Mouse (Mus musculus) CH12.LX (cell line): Measurements from ENCODE around the gene Naa38. TPM values are rescaled to one million over a fixed set of nuclear protein-coding genes. Genes with fewer than 3 reads are reported as not detected.

Experiments
- DNase-seq: peaks from one replicate; pipeline ENCODE4 v3.0.0-alpha.2; 2013; ENCODE audit errors: extremely low read depth
- H3K27ac ChIP-seq: 2 replicates; pipeline ENCODE4 v1.5.1; 2012; ENCODE audit warnings: low read depth, mild to moderate bottlenecking, control low read depth, moderate library complexity; ENCODE audit not compliant: insufficient read depth
- H3K27me3 ChIP-seq: replicated peaks from 2 replicates; pipeline ENCODE3; 2012; ENCODE audit warnings: inconsistent platforms
- H3K36me3 ChIP-seq, 2 experiments: replicated peaks in 1 of 2; 2 replicates each; pipeline versions ENCODE3 to v1.6.1; 2012; ENCODE audit warnings: inconsistent platforms in 1 of 2, low read length in 1 of 2, mild to moderate bottlenecking in 1 of 2, mixed read lengths in 1 of 2, moderate library complexity in 1 of 2; ENCODE audit not compliant: control insufficient read depth in 1 of 2, insufficient read depth in 1 of 2
- H3K4me1 ChIP-seq, 2 experiments: 2 replicates each; pipeline ENCODE4 v1.6.1; 2012; ENCODE audit warnings: inconsistent platforms in 1 of 2, moderate library complexity in 1 of 2; ENCODE audit not compliant: insufficient read depth in 2 of 2, control insufficient read depth in 1 of 2
- H3K4me2 ChIP-seq: 2 replicates; pipeline ENCODE4 v1.6.1; 2012; ENCODE audit warnings: low read depth, mild to moderate bottlenecking, control low read depth; ENCODE audit not compliant: poor library complexity, insufficient read depth, severe bottlenecking
- H3K4me3 ChIP-seq, 3 experiments: fragments of 150-350 bp in 1 of 3; sonication (generic) in 1 of 3; replicated peaks in 1 of 3; 2 replicates each; pipeline versions ENCODE3 to v1.5.1; 2011 to 2012; ENCODE audit warnings: low read depth in 2 of 3, low read length in 2 of 3, mild to moderate bottlenecking in 2 of 3, moderate library complexity in 2 of 3, control low read depth in 1 of 3, improper control_type of control experiment in 1 of 3, inconsistent platforms in 1 of 3, mixed read lengths in 1 of 3; ENCODE audit not compliant: poor library complexity in 1 of 3
- H3K79me2 ChIP-seq: replicated peaks from 2 replicates; pipeline ENCODE4 v1.6.1; 2012; ENCODE audit warnings: mild to moderate bottlenecking, moderate library complexity; ENCODE audit not compliant: control insufficient read depth, poor library complexity, insufficient read depth, severe bottlenecking; ENCODE audit errors: extremely low read depth
- H3K9ac ChIP-seq: 2 replicates; pipeline ENCODE4 v1.6.1; 2012; ENCODE audit warnings: low read depth, mild to moderate bottlenecking, control low read depth, moderate library complexity; ENCODE audit not compliant: insufficient read depth
- H3K9me3 ChIP-seq: replicated peaks from 2 replicates; pipeline ENCODE3; 2012; ENCODE audit warnings: low read length, inconsistent platforms, mixed read lengths
- BHLHE40 ChIP-seq: IDR thresholded peaks from 2 replicates; pipeline ENCODE4 v1.6.1; 2011; ENCODE audit warnings: mild to moderate bottlenecking, low read depth, low read length, improper control_type of control experiment
- CHD1 ChIP-seq: IDR thresholded peaks from 2 replicates; pipeline ENCODE4 v1.6.1; 2012; ENCODE audit warnings: low read depth, low read length, improper control_type of control experiment, inconsistent platforms
- CHD2 ChIP-seq: IDR thresholded peaks from 2 replicates; pipeline ENCODE4 v1.6.1; 2011; ENCODE audit warnings: low read length, improper control_type of control experiment
- CTCF ChIP-seq, 2 experiments: IDR thresholded peaks in 1 of 2; conservative IDR thresholded peaks in 1 of 2; 2 replicates each; pipeline ENCODE4 v1.5.1; 2011 to 2012; ENCODE audit warnings: low read depth in 2 of 2, low read length in 2 of 2, improper control_type of control experiment in 1 of 2, inconsistent platforms in 1 of 2, mild to moderate bottlenecking in 1 of 2, moderate library complexity in 1 of 2
- ETS1 ChIP-seq: conservative IDR thresholded peaks from 2 replicates; pipeline ENCODE4 v1.6.1; 2012; ENCODE audit warnings: low read depth, mild to moderate bottlenecking, inconsistent platforms, low read length, improper control_type of control experiment, moderate library complexity
- GABPA ChIP-seq: IDR thresholded peaks from 2 replicates; pipeline ENCODE4 v1.6.1; 2012; ENCODE audit warnings: low read depth, low read length, improper control_type of control experiment, inconsistent platforms; ENCODE audit not compliant: insufficient replicate concordance
- HCFC1 ChIP-seq: IDR thresholded peaks from 2 replicates; pipeline ENCODE4 v1.6.1; 2012; ENCODE audit warnings: low read depth, mild to moderate bottlenecking, inconsistent platforms, low read length, improper control_type of control experiment
- KAT2A ChIP-seq: IDR thresholded peaks from 2 replicates; pipeline ENCODE4 v1.6.1; 2012; ENCODE audit warnings: low read length, improper control_type of control experiment, inconsistent platforms; ENCODE audit not compliant: insufficient replicate concordance
- MAFK ChIP-seq: IDR thresholded peaks from 2 replicates; pipeline ENCODE4 v1.6.1; 2011; ENCODE audit warnings: low read length, improper control_type of control experiment; ENCODE audit not compliant: insufficient replicate concordance
- MAZ ChIP-seq: IDR thresholded peaks from 2 replicates; pipeline ENCODE4 v1.6.1; 2012; ENCODE audit warnings: low read depth, mild to moderate bottlenecking, inconsistent platforms, low read length, improper control_type of control experiment, moderate library complexity
- MEF2A ChIP-seq: IDR thresholded peaks from 2 replicates; pipeline ENCODE4 v1.6.1; 2014; ENCODE audit warnings: low read depth, mild to moderate bottlenecking, inconsistent platforms, low read length, improper control_type of control experiment, borderline replicate concordance
- MXI1 ChIP-seq: IDR thresholded peaks from 2 replicates; pipeline ENCODE4 v1.6.1; 2011; ENCODE audit warnings: mild to moderate bottlenecking, low read depth, low read length, improper control_type of control experiment
- MYC ChIP-seq: IDR thresholded peaks from 2 replicates; pipeline ENCODE4 v1.6.1; 2011; ENCODE audit warnings: low read depth, mild to moderate bottlenecking, improper control_type of control experiment, low read length
- NRF1 ChIP-seq: IDR thresholded peaks from 2 replicates; pipeline ENCODE4 v1.6.1; 2014; ENCODE audit warnings: low read depth, mild to moderate bottlenecking, inconsistent platforms, low read length, improper control_type of control experiment, moderate library complexity
- PAX5 ChIP-seq: IDR thresholded peaks from 2 replicates; pipeline ENCODE4 v1.6.1; 2012; ENCODE audit warnings: low read length, inconsistent platforms, mixed read lengths
- POLR2AphosphoS2 ChIP-seq: IDR thresholded peaks from 2 replicates; pipeline ENCODE4 v1.6.1; 2011; ENCODE audit warnings: low read depth, low read length, improper control_type of control experiment
- RAD21 ChIP-seq: IDR thresholded peaks from 2 replicates; pipeline ENCODE4 v1.6.1; 2011; ENCODE audit warnings: low read depth, mild to moderate bottlenecking, low read length, improper control_type of control experiment, moderate library complexity
- SMC3 ChIP-seq: IDR thresholded peaks from 2 replicates; pipeline ENCODE4 v1.6.1; 2011; ENCODE audit warnings: low read depth, low read length, improper control_type of control experiment
- TBP ChIP-seq: conservative IDR thresholded peaks from 2 replicates; pipeline ENCODE4 v1.6.1; 2011; ENCODE audit warnings: low read depth, low read length, improper control_type of control experiment
- UBTF ChIP-seq: IDR thresholded peaks from 2 replicates; pipeline ENCODE4 v1.6.1; 2012; ENCODE audit warnings: low read depth, mild to moderate bottlenecking, inconsistent platforms, low read length, improper control_type of control experiment, moderate library complexity
- USF2 ChIP-seq: conservative IDR thresholded peaks from 2 replicates; pipeline ENCODE4 v1.6.1; 2011; ENCODE audit warnings: low read depth, low read length, improper control_type of control experiment
- ZC3H11A ChIP-seq: IDR thresholded peaks from 2 replicates; pipeline ENCODE4 v1.6.1; 2012; ENCODE audit warnings: low read depth, mild to moderate bottlenecking, inconsistent platforms, low read length, improper control_type of control experiment
- ZKSCAN1 ChIP-seq: IDR thresholded peaks from 2 replicates; pipeline ENCODE4 v1.6.1; 2012; ENCODE audit warnings: low read depth, inconsistent platforms, low read length, improper control_type of control experiment, borderline replicate concordance
- ZNF384 ChIP-seq: IDR thresholded peaks from 2 replicates; pipeline ENCODE4 v1.6.1; 2012; ENCODE audit warnings: low read depth, low read length, improper control_type of control experiment, inconsistent platforms
- dilution Hi-C: fragments of 300-500 bp; cut with MboI; formaldehyde crosslinking; loops from 2 replicates; pipeline ENCODE4 v1.14.3; 2020; ENCODE audit warnings: low sequenced_read_pairs; ENCODE audit not compliant: extremely low pct_unique_long_range_greater_than_20kb, extremely low pct_ligation_motif_present
- in situ Hi-C: fragments of 300-500 bp; cut with MboI; formaldehyde crosslinking; loops from 3 replicates; pipeline ENCODE4 v1.14.3; 2019; ENCODE audit warnings: low sequenced_read_pairs, low pct_ligation_motif_present, low pct_unique_long_range_greater_than_20kb, mixed read lengths
- polyA plus RNA-seq: library from polyadenylated mRNA; unstranded; fragments of >175 nt; gene quantifications from 2 replicates; pipeline ENCODE4 v1.2.1, GENCODE M21; 2012; ENCODE audit warnings: low read depth; ENCODE audit not compliant: insufficient read length
- total RNA-seq, 2 experiments: library from RNA; depleted of rRNA; stranded (reverse); fragments of 300-350 nt in 1 of 2; fragments of >200 nt in 1 of 2; gene quantifications; 2 replicates each; pipeline ENCODE4 v1.2.3; 2012 to 2014

The Naa38 gene
- total and polyA plus RNA-seq, 3 experiments, result 153 to 201 (median 193) TPM

DNA sequence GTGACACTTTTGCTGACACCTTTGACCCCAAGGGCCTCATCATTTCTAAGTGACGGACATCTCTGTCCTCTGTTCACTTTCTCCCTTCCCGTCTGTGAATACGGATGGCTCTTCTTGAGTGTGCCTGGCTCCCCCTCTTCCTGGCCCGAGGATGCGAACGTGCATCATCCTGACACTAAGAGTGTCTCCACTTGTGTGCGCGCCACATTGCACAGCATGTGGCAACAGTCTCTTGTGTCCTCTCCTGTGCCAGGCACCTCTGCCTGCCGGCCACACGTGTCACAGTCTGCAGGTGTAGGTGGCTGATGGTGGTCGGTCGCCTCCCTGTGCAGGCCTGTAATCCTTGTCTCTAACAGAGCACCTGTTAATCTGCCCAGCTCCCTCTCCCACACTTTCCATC is 23.7 kb upstream of the Naa38 start:
- Histone ChIP-seq H3K36me3 (peaks cover 7 to 38% of the 10 kb centered on the region in 2 experiments), H3K27me3 (no peaks in the 10 kb centered on the region), H3K9ac (no peak overlapping the region), H3K4me1 (peaks cover 4 to 23% of the 10 kb centered on the region in 2 experiments), H3K4me2 (no peak overlapping the region), H3K79me2 (peaks cover 3% of the 10 kb centered on the region; the same call in 1 of the 2 replicates), H3K27ac (no peak overlapping the region), H3K4me3 (no peak overlapping the region), H3K9me3 (no peaks in the 10 kb centered on the region)
- in situ Hi-C loops, result no loop called here
- dilution Hi-C loops, result no loop called here
- no peak for DNase-seq
- TF ChIP-seq ZNF384 (no peak), MAZ (no peak), CHD1 (no peak), ETS1 (no peak), NRF1 (no peak), BHLHE40 (no peak), GABPA (no peak), MXI1 (no peak)

DNA sequence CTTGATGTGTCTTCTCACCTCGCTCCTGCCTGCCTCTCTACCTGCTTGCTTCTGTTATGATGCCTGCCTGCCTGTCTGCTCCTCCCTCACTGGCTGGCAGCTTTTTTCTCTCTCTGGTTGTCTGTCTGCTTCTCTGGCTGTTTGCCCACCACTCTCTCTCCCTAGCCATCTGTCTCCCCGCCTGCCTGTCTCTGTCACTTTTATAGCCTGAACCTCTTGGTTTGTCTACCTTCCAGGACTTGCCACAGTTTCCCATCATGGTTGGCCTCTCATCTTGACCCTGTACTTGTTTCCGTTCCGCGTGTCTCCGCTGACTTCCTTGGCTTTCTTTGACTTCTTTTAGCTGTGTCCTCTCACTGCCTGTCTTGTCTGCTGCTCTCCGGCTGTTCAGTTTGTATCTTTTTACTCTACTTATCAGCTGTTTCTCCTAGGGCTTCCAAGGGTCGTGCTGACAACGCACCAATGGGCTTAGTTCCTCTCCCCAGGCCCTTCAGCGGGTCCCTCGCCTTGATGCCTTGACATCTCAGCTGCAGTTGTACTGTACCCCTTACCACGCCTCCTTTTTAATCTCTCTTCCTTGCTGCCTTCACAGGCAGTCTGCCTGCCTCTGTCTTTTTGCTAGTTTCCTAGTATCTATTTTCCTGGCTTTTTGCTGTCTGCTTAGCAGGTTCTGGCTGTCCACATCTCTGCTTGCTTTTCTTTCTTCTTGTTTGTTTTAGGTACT is 23.1 kb upstream of the Naa38 start:
- dilution Hi-C loops (no loop called here), in situ Hi-C loops (no loop called here)
- no peak for DNase-seq
- H3K27me3 ChIP-seq, result no peaks in the 10 kb centered on the region
- no peak overlapping the region for H3K9ac ChIP-seq
- peaks cover 3% of the 10 kb centered on the region; the same call in 1 of the 2 replicates for H3K79me2 ChIP-seq
- H3K4me3 ChIP-seq, result no peak overlapping the region
- no peak overlapping the region for H3K27ac ChIP-seq
- peaks cover 4 to 23% of the 10 kb centered on the region in 2 experiments for H3K4me1 ChIP-seq
- TF ChIP-seq CHD2 (no peak), MYC (no peak), GABPA (no peak), USF2 (no peak), CHD1 (no peak), CTCF (conservative IDR thresholded peaks at IDR 0.05 in 1 of 2, IDR thresholded peaks at IDR 0.05 in 1 of 2; ENCODE audit: low read depth in 2 of 2, low read length in 2 of 2) (no peak), ETS1 (no peak), PAX5 (no peak), KAT2A (no peak), MAFK (no peak), RAD21 (no peak), POLR2AphosphoS2 (no peak), SMC3 (no peak), UBTF (no peak), ZC3H11A (no peak), ZKSCAN1 (no peak), TBP (no peak), MEF2A (no peak), HCFC1 (no peak)
- no peak overlapping the region for H3K4me2 ChIP-seq
- H3K9me3 ChIP-seq, result no peaks in the 10 kb centered on the region
- peaks cover 7 to 39% of the 10 kb centered on the region in 2 experiments for H3K36me3 ChIP-seq
